Mouse (Mus musculus) adrenal gland, postnatal 4 days (tissue): ENCODE data around the gene Qpctl. TPM values are rescaled to one million over a fixed set of nuclear protein-coding genes. Genes with fewer than 3 reads are reported as not detected.

ENCODE experiments used
- DNase-seq, 2 experiments: peaks; one replicate each; pipeline ENCODE4 v3.0.0; 2021 to 2022; ENCODE audit warnings: low spot score in 2 of 2, mixed read lengths in 2 of 2
- microRNA-seq: library from miRNA; unstranded; fragments of <30 nt; microRNA quantifications from one replicate; pipeline ENCODE4 v1.2.0, GENCODE M21; 2021
- total RNA-seq, 2 experiments: library from RNA; stranded (reverse); gene quantifications; 2 replicates each; pipeline ENCODE4 v1.2.3; 2021

Gene Qpctl
- total RNA-seq, 2 experiments from 2014 or later: 16.1 TPM

DNA sequence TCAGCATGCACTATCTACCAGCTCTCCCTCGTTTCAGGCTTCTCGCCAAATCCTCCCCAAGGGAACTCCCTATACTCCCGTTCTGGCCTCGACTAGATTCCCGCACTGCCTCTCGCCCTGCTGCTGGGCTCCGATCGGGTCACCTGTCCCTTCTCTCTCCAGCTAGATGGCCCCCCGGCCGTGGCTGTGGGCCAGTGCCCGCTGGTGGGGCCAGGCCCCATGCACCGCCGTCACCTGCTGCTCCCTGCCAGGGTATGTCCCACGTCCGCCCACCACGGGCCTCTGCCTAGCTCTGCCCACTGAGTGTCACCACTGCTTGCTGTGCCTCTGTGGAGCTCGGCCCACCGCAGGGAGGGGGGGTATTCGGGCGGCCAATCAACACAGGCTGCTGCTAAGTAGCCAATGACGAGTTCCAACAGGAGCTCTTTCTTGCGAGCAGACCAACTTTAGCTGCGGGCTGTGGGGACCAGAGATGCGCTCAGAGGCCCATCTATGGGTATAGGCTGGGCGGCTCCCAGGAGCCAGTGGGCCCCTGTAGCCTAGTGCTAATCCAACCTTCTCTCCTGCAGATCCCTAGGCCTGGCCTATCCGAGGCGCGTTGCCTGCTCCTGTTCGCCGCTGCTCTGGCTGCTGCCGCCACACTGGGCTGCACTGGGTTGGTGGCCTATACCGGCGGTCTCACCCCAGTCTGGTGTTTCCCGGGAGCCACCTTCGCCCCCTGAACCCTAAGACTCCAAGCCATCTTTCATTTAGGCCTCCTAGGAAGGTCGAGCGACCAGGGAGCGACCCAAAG, 56.5 kb downstream of the Qpctl start:
- DNase-seq: no peak

DNA sequence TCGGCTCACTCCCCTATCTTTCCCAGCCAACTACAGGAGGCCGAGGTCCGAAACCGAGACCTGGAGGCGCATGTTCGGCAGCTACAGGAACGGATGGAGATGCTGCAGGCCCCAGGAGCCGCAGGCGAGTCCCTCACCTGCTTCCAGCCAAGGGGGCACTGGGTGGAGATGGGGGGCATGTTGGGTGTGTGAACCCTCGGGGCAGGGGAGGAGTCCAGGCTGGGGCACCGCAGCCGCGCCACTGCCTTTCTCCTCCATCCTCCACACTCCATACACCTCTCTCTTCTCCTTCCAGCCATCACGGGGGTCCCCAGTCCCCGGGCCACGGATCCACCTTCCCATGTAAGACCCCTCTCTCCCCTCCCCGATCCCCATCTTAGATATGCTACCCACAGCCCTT, 57.2 kb downstream of the Qpctl start:
- DNase-seq: no peak

Small RNA genes within 50 kb of the gene (microRNA-seq; reads per million reads assigned to microRNA genes)
- 419 reads per million, percentile 64 among the genes with 10 or more reads in this experiment for gene Mir330

Other genes with a start within 250 kb of the Qpctl start
- gene Ccdc61, start 238.9 kb downstream of the Qpctl start, total RNA-seq: 10 to 100 TPM; 16.5 to 19.2 TPM
- gene Nova2, start 223.4 kb downstream of the Qpctl start, total RNA-seq: 1 to 10 TPM; 7.8 to 8.2 TPM
- under 1 TPM in 1 of 2 experiments, not detected in 1; 0.20 TPM for gene Nanos2, start 161.9 kb downstream of the Qpctl start, total RNA-seq
- 1 to 10 TPM; 7.2 to 8.3 TPM for gene Mypop, start 158.0 kb downstream of the Qpctl start, total RNA-seq
- gene Irf2bp1, start 145.2 kb downstream of the Qpctl start, total RNA-seq: 10 to 100 TPM; 44.3 to 49.1 TPM
- gene Foxa3, start 125.8 kb downstream of the Qpctl start, total RNA-seq: 1 to 10 TPM in 1 of 2 experiments, under 1 TPM in 1; 0.50 to 4.5 TPM
- 100 to 1,000 TPM; 109 to 119 TPM for gene Sympk, start 124.9 kb downstream of the Qpctl start, total RNA-seq
- not detected for gene Rsph6a, start 94.6 kb downstream of the Qpctl start, total RNA-seq
- gene Dmwd, start 73.1 kb downstream of the Qpctl start, total RNA-seq: 10 to 100 TPM; 67.0 to 70.3 TPM
- gene Dmpk, start 65.4 kb downstream of the Qpctl start, total RNA-seq: 10 to 100 TPM; 70.0 to 74.7 TPM
- gene Six5, start 54.7 kb downstream of the Qpctl start, total RNA-seq: 10 to 100 TPM; 23.4 to 25.3 TPM
- gene Gm4969, start 30.9 kb downstream of the Qpctl start, total RNA-seq: under 1 TPM; 0.59 to 0.98 TPM
- gene Fbxo46, start 29.4 kb downstream of the Qpctl start, total RNA-seq: 10 to 100 TPM; 13.7 to 14.6 TPM
- 100 to 1,000 TPM; 111 to 116 TPM for gene Snrpd2, start 431 bp upstream of the Qpctl start, total RNA-seq
- 1 to 10 TPM; 1.9 to 2.5 TPM for gene Gipr, start 16.8 kb upstream of the Qpctl start, total RNA-seq
- 10 to 100 TPM; 44.8 to 46.7 TPM for gene Eml2, start 27.1 kb upstream of the Qpctl start, total RNA-seq
- gene Gpr4, start 63.2 kb upstream of the Qpctl start, total RNA-seq: 1 to 10 TPM; 4.5 to 4.8 TPM
- gene Opa3, start 79.0 kb upstream of the Qpctl start, total RNA-seq: 10 to 100 TPM; 23.6 to 24.1 TPM
- 10 to 100 TPM; 83.7 to 89.3 TPM for gene Vasp, start 122.5 kb upstream of the Qpctl start, total RNA-seq
- under 1 TPM in 1 of 2 experiments, not detected in 1; 0.39 TPM for gene Ppm1n, start 130.8 kb upstream of the Qpctl start, total RNA-seq
- gene Rtn2, start 133.3 kb upstream of the Qpctl start, total RNA-seq: 10 to 100 TPM; 19.3 to 28.8 TPM
- gene Fosb, start 160.8 kb upstream of the Qpctl start, total RNA-seq: under 1 TPM; 0.85 to 0.98 TPM
- gene Ercc1, start 195.5 kb upstream of the Qpctl start, total RNA-seq: 10 to 100 TPM; 38.6 to 45.2 TPM
- 10 to 100 TPM; 14.1 to 16.1 TPM for gene Cd3eap, start 210.2 kb upstream of the Qpctl start, total RNA-seq
- 1 to 10 TPM; 9.1 to 9.6 TPM for gene Ppp1r13l, start 210.5 kb upstream of the Qpctl start, total RNA-seq
- gene Ercc2, start 232.7 kb upstream of the Qpctl start, total RNA-seq: 10 to 100 TPM; 39.6 to 41.6 TPM